Mouse (Mus musculus) ES-Bruce4 (cell line): ENCODE results near the gene Patz1.

Experiments
- CTCF ChIP-seq: IDR thresholded peaks from one replicate; pipeline ENCODE4 v1.8.1; 2011; ENCODE audit warnings: low read depth, low read length
- EP300 ChIP-seq: IDR thresholded peaks from 2 replicates; pipeline ENCODE4 v1.6.1; 2011; ENCODE audit warnings: low read depth, low read length; ENCODE audit not compliant: insufficient read depth
- POLR2A ChIP-seq: IDR thresholded peaks from one replicate; pipeline ENCODE4 v1.8.1; 2011; ENCODE audit warnings: low read length; ENCODE audit not compliant: insufficient read depth

- no peak for TF ChIP-seq CTCF
- TF ChIP-seq POLR2A: no peak
- TF ChIP-seq EP300: no peak
Observed at GRCm38 (mm10) chr11:3259537-3259936, 29.1 kb upstream of the Patz1 start.
